Mouse (Mus musculus) ES-CJ7 (cell line): Measurements from ENCODE around the gene Rpl23.

Experiments
- DNase-seq: peaks from one replicate; pipeline ENCODE4 v3.0.0; 2011; ENCODE audit warnings: low read depth, low spot score

The Rpl23 gene

GRCm38 (mm10) chr11:97781832-97782563 lies at the start of gene Rpl23:
Gene Rpl23, minus strand, starts transcription at chr11:97782437.
- peak; percentile 98 for DNase-seq

GRCm38 (mm10) chr11:97832001-97832400 lies 49.8 kb upstream of the Rpl23 start:
- DNase-seq = no peak

GRCm38 (mm10) chr11:97830501-97830900 lies 48.3 kb upstream of the Rpl23 start:
- no peak for DNase-seq

DNA sequence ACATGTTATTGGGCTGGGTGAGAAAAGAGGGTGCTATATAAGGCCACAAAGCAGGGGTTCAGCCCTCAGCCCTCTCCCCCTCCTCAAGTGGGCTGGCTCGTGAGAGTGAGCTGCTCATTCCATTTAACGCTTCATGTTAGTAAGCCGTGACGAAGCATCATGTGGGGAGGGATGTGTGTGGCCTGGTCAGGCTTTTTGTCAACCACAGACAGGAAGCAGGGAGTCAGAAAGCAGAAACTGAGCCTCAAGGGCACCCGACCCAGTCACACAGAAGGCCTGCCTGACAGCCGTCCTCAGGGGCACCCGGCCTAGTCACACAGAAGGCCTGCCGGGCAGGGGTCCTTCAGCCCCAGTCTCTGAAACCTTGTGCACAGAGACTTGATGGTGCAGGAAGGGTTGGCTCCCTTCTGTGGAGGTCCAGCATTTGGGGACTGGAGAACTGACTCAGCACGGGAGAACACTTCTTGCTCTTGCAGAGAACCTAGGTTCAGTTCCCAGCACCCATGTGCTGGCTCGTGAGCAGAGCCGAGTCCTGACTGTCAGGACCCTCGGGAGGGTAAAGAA lies 47.8 kb upstream of the Rpl23 start:
- DNase-seq = no peak

- DNase-seq = no peak
Observed at GRCm38 (mm10) chr11:97829365-97829764, 47.1 kb upstream of the Rpl23 start.

GRCm38 (mm10) chr11:97827654-97828053 lies 45.4 kb upstream of the Rpl23 start:
- no peak for DNase-seq

DNA sequence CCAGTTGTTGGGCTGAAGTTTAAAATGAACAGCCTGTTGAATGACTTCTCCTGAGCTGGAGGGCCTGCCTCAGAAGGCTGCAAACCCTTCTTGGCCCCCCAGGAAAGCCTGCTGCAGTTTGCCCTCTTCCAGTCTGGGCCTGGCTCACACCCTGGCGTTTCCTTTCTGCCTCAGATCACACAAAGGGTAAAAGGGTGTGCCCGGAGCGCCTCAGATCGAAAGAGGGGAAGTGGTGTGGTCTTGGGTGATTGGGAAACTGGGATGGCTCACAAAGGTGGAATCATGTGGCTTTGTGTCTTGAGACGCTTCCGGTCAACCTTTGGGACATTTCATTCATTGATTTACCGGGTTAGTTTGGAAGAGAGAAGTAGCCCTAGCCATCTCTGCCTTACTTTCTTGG lies 44.2 kb upstream of the Rpl23 start:
- DNase-seq = peak; percentile 61

DNA sequence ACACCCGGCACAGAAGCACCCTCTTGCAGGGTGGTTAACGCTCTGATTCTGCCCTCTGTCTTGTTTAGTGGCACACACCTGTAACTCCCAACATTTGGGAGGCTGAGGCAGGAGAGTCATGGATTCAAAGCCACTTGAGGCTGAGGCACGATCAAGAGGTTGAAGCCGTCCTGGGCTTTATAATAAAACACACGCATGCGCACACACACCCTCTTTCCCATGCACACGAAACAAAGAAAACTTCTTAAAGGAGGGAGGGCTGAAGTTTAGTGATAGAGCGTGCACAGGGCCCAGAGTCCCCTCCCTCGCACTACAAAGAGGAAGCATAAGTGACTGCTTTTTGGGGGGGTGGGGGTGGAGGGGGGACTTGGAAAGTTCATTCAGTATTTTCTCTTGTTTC lies 43.7 kb upstream of the Rpl23 start:
- no peak for DNase-seq

GRCm38 (mm10) chr11:97825295-97825694 lies 43.1 kb upstream of the Rpl23 start:
- no peak for DNase-seq

DNA sequence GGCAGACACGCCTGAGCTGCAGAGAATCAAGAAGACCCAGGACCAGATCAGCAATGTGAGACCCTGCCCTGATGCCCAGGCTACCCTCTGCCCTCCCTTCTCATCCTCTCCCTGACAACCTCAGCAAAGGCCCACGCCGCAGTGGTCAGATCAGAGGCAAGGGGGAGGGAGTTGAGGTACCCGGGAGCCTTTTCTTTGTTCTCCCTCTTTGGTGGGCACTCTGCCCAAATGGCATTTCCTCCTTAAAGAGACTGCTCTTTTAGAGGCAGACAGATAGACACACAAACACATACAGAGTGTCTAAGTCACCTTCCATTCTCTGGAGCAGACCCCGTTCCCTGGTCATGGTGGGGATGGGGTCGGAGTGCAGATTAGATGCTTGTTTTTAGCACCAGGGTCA lies 42.7 kb upstream of the Rpl23 start:
- no peak for DNase-seq

GRCm38 (mm10) chr11:97824168-97824567 lies 41.9 kb upstream of the Rpl23 start:
- no peak for DNase-seq

DNA sequence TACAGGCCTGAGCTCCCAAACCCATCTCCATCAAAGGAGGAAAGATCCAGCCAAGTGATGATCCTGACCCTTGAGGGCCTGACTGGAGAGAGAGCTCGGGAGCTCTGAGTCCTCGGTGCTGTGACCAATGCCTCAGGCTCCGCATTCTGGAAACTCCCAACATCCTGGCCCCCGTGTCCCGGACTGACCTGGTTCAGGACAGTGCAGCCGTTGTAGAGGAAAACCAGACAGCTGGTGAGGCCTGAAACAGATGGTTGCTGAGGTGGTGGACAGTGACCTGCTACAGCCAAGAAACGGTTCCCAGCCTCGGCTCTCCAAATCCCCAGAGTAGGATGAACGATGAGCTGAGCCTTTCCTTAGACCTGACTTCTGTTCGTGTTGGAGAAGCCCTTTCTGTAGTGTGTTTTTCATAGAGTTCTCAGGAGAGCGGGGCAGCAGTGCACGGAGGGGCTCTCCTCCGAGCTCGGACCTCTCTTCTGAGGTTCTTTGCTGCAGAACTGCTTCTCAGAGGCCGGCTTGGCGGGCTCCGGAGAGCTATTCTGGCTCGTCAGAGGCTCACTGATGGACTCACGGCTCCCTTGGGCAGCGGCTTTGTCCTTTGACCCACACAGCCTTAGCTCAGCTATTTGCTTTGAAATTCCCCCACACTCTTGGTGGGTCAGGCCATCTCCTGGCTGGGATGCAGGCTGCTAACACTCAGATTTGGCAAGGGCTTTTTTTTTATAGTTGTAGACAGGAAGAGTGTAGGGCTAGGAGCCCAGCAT lies 40.8 kb upstream of the Rpl23 start:
- DNase-seq = no peak

- no peak for DNase-seq
Observed at GRCm38 (mm10) chr11:97821401-97822064, 39.3 kb upstream of the Rpl23 start.

GRCm38 (mm10) chr11:97820840-97821239 lies 38.6 kb upstream of the Rpl23 start:
- DNase-seq = no peak

- DNase-seq = no peak
Observed at GRCm38 (mm10) chr11:97819923-97820322, 37.7 kb upstream of the Rpl23 start.

- no peak for DNase-seq
Observed at GRCm38 (mm10) chr11:97819102-97819501, 36.9 kb upstream of the Rpl23 start.

DNA sequence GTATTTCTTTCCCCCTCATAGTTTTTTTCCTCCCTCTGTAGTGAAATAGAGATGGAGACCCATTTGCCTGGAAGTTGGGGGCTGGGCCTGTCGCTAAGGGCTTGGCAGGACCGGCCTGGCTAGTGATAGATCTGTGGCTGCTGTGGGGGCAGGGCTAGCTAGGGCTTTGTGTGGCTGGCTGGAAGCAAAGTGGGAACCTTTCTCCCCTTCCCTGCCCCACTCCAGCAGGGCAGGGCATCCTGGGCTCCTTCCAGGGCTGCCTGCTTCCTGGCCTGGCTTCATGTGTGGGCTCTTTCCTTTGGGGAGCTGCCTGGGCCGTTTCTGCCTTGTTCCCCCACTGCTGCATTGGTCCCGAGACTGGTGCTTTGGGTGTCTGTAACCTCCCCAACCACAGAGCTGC lies 36.3 kb upstream of the Rpl23 start:
- DNase-seq = no peak

DNA sequence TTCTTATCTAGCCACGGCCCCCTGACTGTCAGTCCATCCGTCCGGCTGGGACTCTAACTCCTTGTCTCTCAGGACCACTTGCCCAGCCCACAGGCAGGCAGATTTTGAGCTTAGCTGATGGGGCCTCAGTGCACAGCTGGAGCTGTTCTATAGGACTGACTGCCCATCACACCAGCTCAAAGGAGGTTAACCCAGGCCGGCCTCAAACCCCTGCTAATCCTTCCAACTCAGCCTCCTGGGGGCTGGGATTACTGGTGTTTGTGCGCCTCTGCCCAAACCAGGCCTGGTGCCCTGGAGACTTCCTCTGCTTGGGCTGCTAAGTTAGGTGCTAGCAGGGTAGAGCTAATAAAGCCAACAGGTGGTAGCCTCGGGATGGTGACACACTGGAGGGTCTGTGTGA lies 35.8 kb upstream of the Rpl23 start:
- no peak for DNase-seq

DNA sequence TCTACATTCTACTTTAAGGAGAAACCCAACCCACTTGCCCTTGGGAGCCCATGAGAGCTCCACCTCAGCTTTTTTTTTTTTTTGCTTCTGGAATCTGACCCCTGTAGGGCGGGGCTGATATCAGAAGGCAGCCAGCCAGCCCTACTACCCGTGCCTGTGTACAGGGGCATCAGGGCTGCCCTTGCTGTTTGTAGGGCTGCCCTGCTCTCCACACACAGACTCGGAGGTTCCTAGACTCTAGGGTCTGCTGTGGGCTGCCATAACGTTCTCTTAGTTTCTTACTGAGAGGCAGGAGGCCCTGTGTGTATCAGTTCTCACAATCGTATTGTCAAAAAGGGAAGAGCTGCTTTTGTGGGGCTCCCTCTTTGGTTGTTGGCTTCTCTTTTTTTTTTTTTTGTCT lies 35.1 kb upstream of the Rpl23 start:
- peak; percentile 63 for DNase-seq

DNA sequence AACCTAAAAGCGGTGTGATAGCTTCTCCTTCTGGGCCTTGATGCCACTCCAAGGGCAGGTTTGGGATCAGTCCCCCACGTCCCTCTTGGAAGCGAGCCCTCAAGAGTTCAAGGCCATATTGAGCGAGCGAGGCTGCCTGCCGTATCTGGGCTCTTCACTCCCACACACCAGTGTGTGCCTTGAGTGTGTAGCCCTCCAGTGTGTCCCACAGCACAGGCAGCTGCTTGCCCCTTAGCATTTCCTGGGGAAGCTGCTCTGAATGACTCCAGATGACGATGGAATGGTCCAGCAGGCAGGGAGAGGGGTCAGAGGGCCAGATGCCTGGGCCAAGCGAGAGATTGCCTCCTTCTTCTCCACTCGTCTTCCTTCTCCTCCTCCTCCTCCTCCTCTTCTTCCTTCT lies 34.7 kb upstream of the Rpl23 start:
- DNase-seq = no peak

GRCm38 (mm10) chr11:97816176-97816575 lies 33.9 kb upstream of the Rpl23 start:
- DNase-seq = no peak

- DNase-seq = no peak
Observed at GRCm38 (mm10) chr11:97815736-97816135, 33.5 kb upstream of the Rpl23 start.
